ENCODE assay signal across 19 mouse cellular contexts in genomic region chrX:8002971-8003370, GRCm38 (mm10). TPM values are rescaled to one million over a fixed set of nuclear protein-coding genes. Genes with fewer than 3 reads are reported as not detected.
"Had no signal": no experiment of that assay in that cellular context is flagged by ENCODE, and none has a peak within 500 bp of the region (broad histone marks: within the 10 kb centered on the region; RNA-seq: fewer than 3 reads in every experiment).

No protein-coding gene starts in this region.

- H3K4me3 ChIP-seq: kidney, embryonic 15.5 days; limb, embryonic 12.5 days; liver, embryonic 13.5 days; neural tube, embryonic 12.5 days had no signal

- H3K27me3 ChIP-seq: kidney, embryonic 15.5 days; limb, embryonic 12.5 days; liver, embryonic 13.5 days; neural tube, embryonic 12.5 days had no signal

- DNase-seq: kidney, adult 18-20 months; kidney, postnatal 14 days; layer of hippocampus, adult 9-11 months; liver, embryonic 13.5 days; lung, adult 2 months; lung, postnatal 36 days; midbrain, embryonic 14.5 days; spleen, adult 18-20 months; thymus, adult 18-20 months; thymus, postnatal 25 days had no signal

- H3K9me3 ChIP-seq: kidney, embryonic 15.5 days; limb, embryonic 12.5 days; liver, embryonic 13.5 days; neural tube, embryonic 12.5 days had no signal

- H3K27ac ChIP-seq: kidney, embryonic 15.5 days; limb, embryonic 12.5 days; liver, embryonic 13.5 days; neural tube, embryonic 12.5 days had no signal

- H3K9ac ChIP-seq: kidney, embryonic 15.5 days; limb, embryonic 12.5 days; liver, embryonic 13.5 days; neural tube, embryonic 12.5 days had no signal

- H3K4me2 ChIP-seq: kidney, embryonic 15.5 days; limb, embryonic 12.5 days; liver, embryonic 13.5 days; neural tube, embryonic 12.5 days had no signal

- H3K4me1 ChIP-seq: kidney, embryonic 15.5 days; limb, embryonic 12.5 days; neural tube, embryonic 12.5 days had no signal

- ATAC-seq: lung, postnatal 0 days had no signal

- H3K36me3 ChIP-seq: kidney, embryonic 15.5 days; limb, embryonic 12.5 days; liver, embryonic 13.5 days; neural tube, embryonic 12.5 days had no signal

RNA-seq across cellular contexts. Expression of gene Glod5, which starts 15.3 kb away (rescaled TPM):
- total RNA-seq: megakaryocyte progenitor cell, adult 5-6 weeks; neutrophil, adult 5-6 weeks had no signal
- polyA plus RNA-seq: kidney, embryonic 15.5 days; limb, embryonic 12.5 days; lung, adult 2 months; midbrain, embryonic 14.5 days; neural tube, embryonic 12.5 days; stomach, embryonic 14.5 days; urinary bladder, adult 2 months had no signal

RNA-seq across cellular contexts. Expression of gene Gata1, which starts 25.1 kb away (rescaled TPM):
- total RNA-seq: left cerebral cortex, postnatal 36 days had no signal
- polyA plus RNA-seq: midbrain, embryonic 14.5 days had no signal
